Mouse (Mus musculus) myocyte (in vitro differentiated cells): Measurements from ENCODE around the gene Fkbp15.

Source experiments
- E2F4 ChIP-seq: IDR thresholded peaks from one replicate; pipeline ENCODE4 v1.6.1; 2011; ENCODE audit warnings: mild to moderate bottlenecking, control low read depth, moderate library complexity; ENCODE audit not compliant: insufficient read depth
- MAX ChIP-seq: IDR thresholded peaks from one replicate; pipeline ENCODE4 v1.6.1; 2011; ENCODE audit warnings: low read depth, mild to moderate bottlenecking, control low read depth
- MYOG ChIP-seq, 3 experiments: IDR thresholded peaks; one replicate each; pipeline ENCODE4 v1.6.1; 2011; ENCODE audit warnings: control low read depth in 2 of 3, low read depth in 2 of 3, mild to moderate bottlenecking in 2 of 3; ENCODE audit not compliant: insufficient read length in 2 of 3, control insufficient read depth in 1 of 3, insufficient read depth in 1 of 3
- POLR2A ChIP-seq: IDR thresholded peaks from one replicate; pipeline ENCODE4 v1.6.1; 2011; ENCODE audit warnings: low read depth, mild to moderate bottlenecking, control low read depth, moderate library complexity; ENCODE audit not compliant: insufficient read length
- POLR2AphosphoS2 ChIP-seq: IDR thresholded peaks from one replicate; pipeline ENCODE4 v1.6.1; 2011; ENCODE audit warnings: low read depth, control low read depth; ENCODE audit not compliant: insufficient read length
- REST ChIP-seq: IDR thresholded peaks from one replicate; pipeline ENCODE4 v1.6.1; 2011; ENCODE audit warnings: mild to moderate bottlenecking, control low read depth, moderate library complexity; ENCODE audit not compliant: insufficient read depth, insufficient read length
- USF1 ChIP-seq: IDR thresholded peaks from one replicate; pipeline ENCODE4 v1.6.1; 2011; ENCODE audit warnings: low read depth, mild to moderate bottlenecking, control low read depth, moderate library complexity

DNA sequence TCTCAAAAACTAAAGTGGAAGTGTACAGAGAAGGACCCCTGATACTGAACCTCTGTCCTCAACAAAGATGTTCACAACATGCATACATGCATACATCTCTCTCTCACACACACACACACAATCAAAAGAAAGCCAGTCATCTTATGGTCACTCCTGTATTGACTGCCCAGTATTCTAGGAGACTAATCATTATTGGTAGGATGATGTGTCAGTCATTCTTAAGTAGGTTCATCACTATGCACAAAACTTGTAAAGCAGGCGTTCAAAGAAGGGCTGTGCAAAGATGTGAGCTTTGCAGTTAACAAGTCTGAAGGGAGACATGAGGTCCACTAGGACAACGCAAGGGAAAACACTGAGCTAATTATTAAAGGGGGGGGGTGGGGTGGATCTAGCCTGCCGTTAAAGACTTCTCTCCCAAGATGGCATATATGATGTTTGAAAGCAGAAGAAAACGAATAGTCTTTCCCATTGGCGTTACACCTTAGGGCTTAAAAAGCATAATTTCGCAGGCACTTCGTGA is 1.0 kb downstream of the Fkbp15 start:
- TF ChIP-seq MAX (no peak), POLR2A (no peak), MYOG (IDR thresholded peaks at IDR 0.05; ENCODE audit: control insufficient read depth in 1 of 3, insufficient read depth in 1 of 3, insufficient read length in 2 of 3, low read depth in 2 of 3) (no peak), E2F4 (no peak), REST (no peak), POLR2AphosphoS2 (no peak), USF1 (no peak)
